In the genomic region with DNA sequence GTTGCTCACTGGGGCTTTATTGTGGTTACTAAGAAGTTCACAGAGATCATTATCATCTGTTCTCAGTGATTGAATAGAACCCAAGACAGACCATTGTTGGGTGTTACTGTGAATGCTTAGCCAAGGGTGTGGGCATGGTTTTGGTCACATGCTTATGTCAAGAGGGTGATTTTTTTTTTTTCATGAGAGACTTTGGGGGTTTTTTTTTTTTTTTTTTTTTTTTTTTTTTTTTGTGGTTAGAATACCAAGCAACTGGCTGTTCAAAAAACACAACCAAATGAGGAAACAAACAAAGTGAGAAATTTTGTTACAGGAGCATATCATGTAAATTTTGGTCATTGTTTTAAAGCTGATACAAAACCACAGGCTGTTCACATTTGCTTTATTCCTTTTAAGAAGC, we compare ENCODE assay signal across 24 mouse cellular contexts.
"Had no signal": no experiment of that assay in that cellular context is flagged by ENCODE, and none has a peak within 500 bp of the region (broad histone marks: within the 10 kb centered on the region; RNA-seq: fewer than 3 reads in every experiment).

No protein-coding gene starts in this region.

- H3K4me1 ChIP-seq: embryonic facial prominence, embryonic 10.5 days; embryonic facial prominence, embryonic 12.5 days; embryonic facial prominence, embryonic 13.5 days; embryonic facial prominence, embryonic 15.5 days; forebrain, embryonic 10.5 days; forebrain, embryonic 12.5 days; forebrain, embryonic 13.5 days; forebrain, embryonic 15.5 days had no signal

- H3K9me3 ChIP-seq: embryonic facial prominence, embryonic 10.5 days; embryonic facial prominence, embryonic 12.5 days; embryonic facial prominence, embryonic 13.5 days; embryonic facial prominence, embryonic 15.5 days; forebrain, embryonic 10.5 days; forebrain, embryonic 12.5 days; forebrain, embryonic 13.5 days; forebrain, embryonic 15.5 days had no signal

- DNase-seq: cerebellum, adult 9-11 months; cerebellum, postnatal 10 days; cerebellum, postnatal 14 days; cerebellum, postnatal 25 days; cerebellum, postnatal 36 days; embryo, embryonic 11 days; forebrain, postnatal 0 days; gastrocnemius, adult 2 months; gastrocnemius, postnatal 10 days; gastrocnemius, postnatal 14 days; gastrocnemius, postnatal 25 days; gastrocnemius, postnatal 36 days; heart, adult 11 months; heart, adult 18-20 months; heart, adult 2 months had no signal

- H3K36me3 ChIP-seq: embryonic facial prominence, embryonic 10.5 days; embryonic facial prominence, embryonic 12.5 days; embryonic facial prominence, embryonic 13.5 days; embryonic facial prominence, embryonic 15.5 days; forebrain, embryonic 10.5 days; forebrain, embryonic 12.5 days; forebrain, embryonic 15.5 days had no signal

- H3K9ac ChIP-seq: embryonic facial prominence, embryonic 12.5 days; embryonic facial prominence, embryonic 13.5 days; embryonic facial prominence, embryonic 15.5 days; forebrain, embryonic 12.5 days; forebrain, embryonic 13.5 days; forebrain, embryonic 15.5 days; forebrain, postnatal 0 days had no signal

- H3K27ac ChIP-seq: embryonic facial prominence, embryonic 10.5 days; embryonic facial prominence, embryonic 12.5 days; embryonic facial prominence, embryonic 13.5 days; embryonic facial prominence, embryonic 15.5 days; forebrain, embryonic 10.5 days; forebrain, embryonic 12.5 days; forebrain, embryonic 13.5 days; forebrain, embryonic 15.5 days; gastrocnemius, adult 2 months; heart, adult 2 months had no signal

- H3K4me3 ChIP-seq: embryonic facial prominence, embryonic 10.5 days; embryonic facial prominence, embryonic 12.5 days; embryonic facial prominence, embryonic 13.5 days; embryonic facial prominence, embryonic 15.5 days; erythroblast, embryonic 14.5 days; forebrain, embryonic 10.5 days; forebrain, embryonic 12.5 days; forebrain, embryonic 13.5 days; forebrain, embryonic 15.5 days; gastrocnemius, adult 2 months; heart, adult 2 months had no signal
